Mouse (Mus musculus): ENCODE results near the gene Fos.

GRCm38 (mm10) chr12:85471920-85472655 is 1.6 kb upstream of the Fos start:
- TF ChIP-seq POLR2A (IDR thresholded peaks at IDR 0.05; ENCODE audit: control insufficient read depth, extremely low read depth, insufficient read depth, low read length, poor library complexity) (no peak), CTCF (IDR thresholded peaks at IDR 0.05; ENCODE audit: borderline replicate concordance, control insufficient read depth, extremely low read depth, insufficient read depth, low read length, poor library complexity) (0 out of 2 replicates have a peak, but pooled peaks have one; percentile 26)
